27 mouse cellular contexts compared by ENCODE assay signal in the genomic region with DNA sequence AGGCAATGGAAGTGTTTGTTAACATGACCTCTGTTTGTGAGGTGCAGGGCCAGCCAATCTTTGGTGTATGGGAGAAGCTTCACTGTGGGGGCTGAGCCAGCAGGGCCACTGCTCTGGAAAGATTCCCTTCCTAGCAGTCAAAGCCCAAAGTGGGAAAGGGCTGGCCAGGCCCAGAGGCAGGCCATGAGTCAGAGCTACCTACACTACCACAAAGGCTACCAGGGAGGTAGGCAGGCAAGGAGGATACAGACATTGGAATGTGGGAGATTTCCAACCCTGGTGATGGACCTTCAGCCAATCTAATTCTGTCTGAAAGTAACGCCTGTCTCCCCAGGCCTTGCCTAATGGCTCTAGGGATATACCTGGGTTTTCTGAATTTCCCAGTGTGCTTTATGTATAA. TPM values are rescaled to one million over a fixed set of nuclear protein-coding genes. Genes with fewer than 3 reads are reported as not detected.
"Had no signal": no experiment of that assay in that cellular context is flagged by ENCODE, and none has a peak within 500 bp of the region (broad histone marks: within the 10 kb centered on the region; RNA-seq: fewer than 3 reads in every experiment).

No protein-coding gene starts in this region.

- ATAC-seq: forebrain, embryonic 13.5 days; forebrain, embryonic 14.5 days; forebrain, embryonic 15.5 days; forebrain, embryonic 16.5 days; forebrain, postnatal 0 days had no signal

- H3K27me3 ChIP-seq: embryonic facial prominence, embryonic 12.5 days; embryonic facial prominence, embryonic 13.5 days; embryonic facial prominence, embryonic 15.5 days; forebrain, embryonic 12.5 days; forebrain, embryonic 13.5 days; forebrain, embryonic 15.5 days had no signal

- H3K4me3 ChIP-seq: embryonic facial prominence, embryonic 10.5 days; embryonic facial prominence, embryonic 12.5 days; embryonic facial prominence, embryonic 13.5 days; embryonic facial prominence, embryonic 15.5 days; erythroblast, embryonic 14.5 days; forebrain, embryonic 10.5 days; forebrain, embryonic 12.5 days; forebrain, embryonic 13.5 days; forebrain, embryonic 15.5 days; gastrocnemius, adult 2 months; heart, adult 2 months; heart, embryonic 10.5 days had no signal

- H3K9ac ChIP-seq: embryonic facial prominence, embryonic 12.5 days; embryonic facial prominence, embryonic 13.5 days; embryonic facial prominence, embryonic 15.5 days; forebrain, embryonic 12.5 days; forebrain, embryonic 13.5 days; forebrain, embryonic 15.5 days; forebrain, postnatal 0 days had no signal

- H3K27ac ChIP-seq: embryonic facial prominence, embryonic 10.5 days; embryonic facial prominence, embryonic 12.5 days; embryonic facial prominence, embryonic 13.5 days; embryonic facial prominence, embryonic 15.5 days; forebrain, embryonic 10.5 days; forebrain, embryonic 12.5 days; forebrain, embryonic 13.5 days; forebrain, embryonic 15.5 days; gastrocnemius, adult 2 months; heart, adult 2 months; heart, embryonic 10.5 days had no signal

- H3K9me3 ChIP-seq: embryonic facial prominence, embryonic 10.5 days; embryonic facial prominence, embryonic 12.5 days; embryonic facial prominence, embryonic 13.5 days; embryonic facial prominence, embryonic 15.5 days; forebrain, embryonic 10.5 days; forebrain, embryonic 12.5 days; forebrain, embryonic 13.5 days; forebrain, embryonic 15.5 days; heart, embryonic 10.5 days had no signal

- H3K4me2 ChIP-seq: embryonic facial prominence, embryonic 12.5 days; embryonic facial prominence, embryonic 13.5 days; embryonic facial prominence, embryonic 15.5 days; forebrain, embryonic 12.5 days; forebrain, embryonic 13.5 days; forebrain, embryonic 15.5 days; heart, embryonic 11.5 days had no signal

- DNase-seq: cerebellum, postnatal 10 days; cerebellum, postnatal 14 days; cerebellum, postnatal 25 days; cerebellum, postnatal 36 days; embryo, embryonic 11 days; forebrain, postnatal 0 days; gastrocnemius, adult 2 months; gastrocnemius, postnatal 10 days; gastrocnemius, postnatal 14 days; gastrocnemius, postnatal 25 days; gastrocnemius, postnatal 36 days; heart, adult 11 months; heart, adult 18-20 months; heart, adult 2 months had no signal

- H3K4me1 ChIP-seq: embryonic facial prominence, embryonic 12.5 days; forebrain, embryonic 12.5 days; forebrain, embryonic 13.5 days; forebrain, embryonic 15.5 days had no signal

RNA-seq across cellular contexts. Expression of a gene that starts 43.0 kb away (rescaled TPM):
- polyA plus RNA-seq: erythroblast, embryonic 14.5 days had no signal
